Mouse (Mus musculus) CD4-positive, CD25-positive, alpha-beta regulatory T cell, adult 4 months (primary cell): ENCODE data around the gene Zbtb39. TPM values are rescaled to one million over a fixed set of nuclear protein-coding genes. Genes with fewer than 3 reads are reported as not detected.

Experiments used
- ATAC-seq: one replicate; pipeline ENCODE4 v1.8.0; 2017
- polyA plus RNA-seq, 2 experiments: library from polyadenylated mRNA; unstranded; fragments of 100-300 nt; shearing (Covaris generic); gene quantifications; one replicate each; pipeline ENCODE4 v1.2.1; 2017

Zbtb39 gene
- polyA plus RNA-seq = under 1 TPM; 0.57 to 0.81 TPM

DNA sequence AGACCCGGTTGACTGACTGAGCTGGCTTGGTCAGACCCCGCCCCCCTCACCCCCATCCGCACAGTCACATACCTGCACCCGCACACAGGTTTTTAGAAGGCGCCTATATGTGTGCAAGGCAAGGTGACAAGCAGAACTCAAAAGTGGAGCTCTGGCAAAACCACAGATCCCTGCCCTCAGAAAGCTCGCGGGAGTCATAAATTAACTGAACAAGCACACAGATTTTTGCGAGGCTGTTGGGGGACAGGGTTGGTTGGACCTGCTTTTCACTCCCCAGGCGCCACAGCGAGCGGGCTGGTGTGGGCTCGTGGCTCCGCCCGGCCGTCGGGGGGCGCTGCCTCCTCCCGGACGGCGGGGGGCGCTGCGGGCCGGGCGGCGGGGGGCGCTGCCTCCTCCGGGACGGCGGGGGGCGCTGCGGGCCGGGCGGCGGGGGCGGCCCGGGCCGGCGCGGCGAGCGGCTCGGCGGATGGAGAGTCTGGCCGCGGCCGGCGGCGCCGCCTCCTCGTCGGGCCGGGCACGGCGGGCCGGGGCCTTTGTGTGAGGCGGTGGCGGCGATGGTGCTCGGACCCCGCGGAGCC, at the start of gene Zbtb39:
Zbtb39 (plus strand) TSS at position 456 of the 578 bp plus-strand sequence.
- ATAC-seq = peak; percentile 79

DNA sequence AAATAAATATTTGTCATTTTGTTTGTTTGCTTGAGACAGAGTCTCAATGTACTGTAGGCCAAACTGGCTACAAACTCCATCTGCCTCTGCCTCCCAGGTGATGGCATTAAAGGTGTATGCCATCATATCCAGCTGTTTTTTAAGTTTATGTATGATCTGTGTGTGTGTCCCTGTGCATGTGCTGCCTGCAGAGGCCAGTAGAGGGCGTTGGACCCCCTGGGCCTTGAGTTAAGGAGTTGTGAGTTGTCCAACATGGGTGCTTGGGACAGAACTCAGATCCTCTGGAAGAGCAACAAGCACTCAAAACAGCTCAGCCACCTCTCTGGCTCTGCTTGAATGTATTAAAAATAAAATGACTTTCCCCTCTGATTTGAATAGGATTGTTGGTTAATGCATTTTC, 48.3 kb upstream of the Zbtb39 start:
- no peak for ATAC-seq

DNA sequence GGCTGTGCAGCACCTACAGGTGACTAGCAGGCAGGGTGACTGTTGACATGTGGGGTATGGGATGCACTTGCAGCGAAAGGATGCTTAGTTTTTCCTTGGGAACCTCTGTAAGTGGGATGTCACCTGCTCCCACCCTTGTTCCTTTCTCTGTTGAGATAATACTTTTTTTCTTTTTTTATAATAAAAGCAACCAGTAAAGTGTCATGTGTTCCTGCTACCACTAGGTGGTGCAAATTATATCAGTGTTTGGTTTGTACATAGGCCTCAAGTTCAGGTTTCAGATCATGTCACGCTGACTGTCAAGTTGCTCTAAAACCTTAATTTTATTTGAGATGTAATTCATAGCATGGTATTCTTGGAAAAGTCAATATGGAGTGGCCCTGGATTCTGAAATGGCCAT, 44.7 kb upstream of the Zbtb39 start:
- peak; percentile 29 for ATAC-seq

GRCm38 (mm10) chr10:127695775-127696174, 43.6 kb upstream of the Zbtb39 start:
- ATAC-seq = no peak

GRCm38 (mm10) chr10:127698966-127699365, 40.4 kb upstream of the Zbtb39 start:
- no peak for ATAC-seq

- no peak for ATAC-seq
These were observed 36.0 kb upstream of the Zbtb39 start for GRCm38 (mm10) chr10:127703299-127703698.

DNA sequence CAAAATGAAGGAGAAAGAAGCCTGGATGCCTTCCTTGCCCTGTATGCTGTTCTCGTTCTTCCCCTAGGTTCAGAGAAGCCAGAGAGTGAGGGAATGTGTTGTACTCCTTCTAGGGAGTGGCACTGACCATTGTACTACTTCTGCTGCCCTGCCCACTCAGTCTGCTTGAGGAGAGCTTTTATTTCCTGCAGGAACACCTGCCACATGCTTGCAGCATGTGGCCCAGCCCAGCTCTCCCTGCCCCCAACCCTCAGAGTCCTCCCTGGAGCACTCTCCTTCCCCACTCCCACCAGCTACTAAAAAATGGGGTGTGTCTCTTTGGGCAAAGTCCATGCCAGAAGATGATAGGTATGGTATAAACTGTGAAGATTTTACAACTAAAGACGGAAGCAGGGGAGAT, 35.0 kb upstream of the Zbtb39 start:
- no peak for ATAC-seq

GRCm38 (mm10) chr10:127704766-127705220, 34.5 kb upstream of the Zbtb39 start, which contains the start of gene Myo1a:
Gene Myo1a (plus strand): TSS chr10:127705170.
- ATAC-seq = no peak

DNA sequence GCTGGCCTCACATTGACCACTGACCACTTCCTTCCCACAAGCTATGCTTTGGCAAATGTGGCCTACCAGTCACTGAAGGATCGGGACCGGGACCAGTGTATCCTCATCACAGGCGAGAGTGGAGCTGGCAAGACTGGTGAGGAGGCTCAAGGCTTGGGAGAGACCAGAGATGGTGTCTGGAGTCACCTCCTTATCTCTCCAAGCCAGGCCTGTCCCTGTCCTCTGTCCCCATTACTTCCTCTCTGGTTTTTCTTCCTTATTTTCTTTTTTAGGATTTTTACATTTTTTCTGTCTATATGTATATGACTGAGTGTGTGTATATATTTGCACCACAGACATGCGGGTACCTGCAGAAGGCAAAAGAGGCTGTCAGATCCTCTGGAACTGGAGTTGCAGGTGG, 33.6 kb upstream of the Zbtb39 start:
- ATAC-seq = no peak

GRCm38 (mm10) chr10:127707721-127708120, 31.6 kb upstream of the Zbtb39 start:
- no peak for ATAC-seq

GRCm38 (mm10) chr10:127708850-127709370, 30.4 kb upstream of the Zbtb39 start:
- no peak for ATAC-seq

- no peak for ATAC-seq
These were observed 29.0 kb upstream of the Zbtb39 start for GRCm38 (mm10) chr10:127710331-127710730.

DNA sequence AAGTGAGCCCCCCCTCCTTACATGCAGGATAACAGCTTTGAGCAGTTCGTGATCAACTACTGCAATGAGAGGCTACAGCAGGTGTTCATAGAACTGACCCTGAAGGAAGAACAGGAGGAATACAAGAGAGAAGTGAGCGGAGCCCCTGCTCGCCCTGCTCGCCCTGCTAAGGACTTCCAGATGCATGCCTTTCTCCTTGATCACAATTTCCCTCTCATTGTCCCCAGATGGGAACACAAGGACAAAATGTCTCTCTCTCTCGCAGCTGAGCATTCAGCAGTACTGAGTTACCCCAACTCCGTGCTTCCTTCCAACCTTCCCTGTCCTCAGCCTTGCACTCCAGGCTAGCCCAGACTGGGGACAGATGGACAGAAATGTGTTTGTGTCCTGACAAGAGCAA, 26.6 kb upstream of the Zbtb39 start:
- ATAC-seq = no peak

GRCm38 (mm10) chr10:127721671-127722418, 17.5 kb upstream of the Zbtb39 start:
- no peak for ATAC-seq

- ATAC-seq = no peak
These were observed 15.2 kb upstream of the Zbtb39 start, which contains the start of gene Tac2 for GRCm38 (mm10) chr10:127724178-127724577. Gene Tac2 (plus strand): TSS chr10:127724478.

- no peak for ATAC-seq
These were observed 14.2 kb upstream of the Zbtb39 start for GRCm38 (mm10) chr10:127725136-127725535.

DNA sequence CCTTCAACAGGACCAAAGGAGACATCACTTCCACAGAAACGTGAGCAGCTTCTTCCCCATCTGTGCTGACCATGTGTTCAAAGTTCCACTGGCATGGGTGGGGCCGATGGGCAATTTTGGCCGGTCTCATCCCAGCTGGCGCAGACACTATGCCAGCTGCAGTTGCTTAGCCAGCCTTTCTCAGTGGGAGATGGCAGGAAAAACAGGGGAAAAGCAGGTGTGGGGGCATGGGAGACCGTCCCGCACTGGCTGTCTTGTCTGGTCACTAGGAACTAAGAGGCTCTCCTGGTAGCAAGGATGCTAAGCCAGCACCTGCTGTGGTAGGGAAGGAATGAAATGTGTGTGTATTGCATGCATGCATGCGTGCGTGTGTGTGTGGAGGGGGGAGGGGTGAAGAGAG, 10.9 kb upstream of the Zbtb39 start:
- ATAC-seq = no peak

- ATAC-seq = no peak
These were observed 8.9 kb upstream of the Zbtb39 start for GRCm38 (mm10) chr10:127730285-127730932.

DNA sequence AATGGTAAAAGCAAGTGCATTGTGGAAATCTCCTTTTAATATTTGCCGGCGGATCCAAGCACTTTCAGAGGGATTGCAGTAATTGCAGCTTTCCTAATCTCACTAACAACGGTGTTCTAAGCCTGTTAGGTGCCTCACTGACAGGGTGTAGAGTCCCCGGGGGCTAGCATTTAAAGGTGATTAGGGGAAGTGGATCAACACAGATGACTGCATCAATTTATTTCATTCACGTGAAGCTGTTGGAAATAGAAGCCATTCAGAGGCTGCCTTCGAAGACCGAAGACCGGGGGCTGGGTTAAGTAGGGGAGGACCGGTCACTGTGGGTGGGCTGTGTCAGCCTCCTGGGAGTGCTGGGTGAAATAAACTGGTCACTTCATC, 8.4 kb upstream of the Zbtb39 start:
- no peak for ATAC-seq

DNA sequence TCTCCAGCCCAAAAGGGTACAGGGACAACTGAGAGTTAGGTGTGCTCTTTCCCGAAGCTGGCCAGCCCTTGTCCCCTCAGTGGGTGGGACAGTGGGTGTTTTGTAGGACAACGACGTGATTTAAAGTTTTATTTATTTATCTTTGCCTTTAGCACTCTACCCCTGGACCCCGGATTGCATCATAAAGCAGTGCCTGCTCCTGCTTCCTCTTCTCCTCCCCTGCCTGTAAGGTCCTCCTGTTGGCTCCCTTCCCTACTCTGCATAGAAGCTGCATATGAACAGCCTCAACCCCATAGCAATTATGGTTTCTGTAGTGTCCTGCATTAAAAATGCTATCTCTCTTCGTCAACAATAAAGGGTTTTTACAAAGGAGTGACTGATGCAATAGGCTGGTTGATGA, 7.9 kb upstream of the Zbtb39 start:
- no peak for ATAC-seq

DNA sequence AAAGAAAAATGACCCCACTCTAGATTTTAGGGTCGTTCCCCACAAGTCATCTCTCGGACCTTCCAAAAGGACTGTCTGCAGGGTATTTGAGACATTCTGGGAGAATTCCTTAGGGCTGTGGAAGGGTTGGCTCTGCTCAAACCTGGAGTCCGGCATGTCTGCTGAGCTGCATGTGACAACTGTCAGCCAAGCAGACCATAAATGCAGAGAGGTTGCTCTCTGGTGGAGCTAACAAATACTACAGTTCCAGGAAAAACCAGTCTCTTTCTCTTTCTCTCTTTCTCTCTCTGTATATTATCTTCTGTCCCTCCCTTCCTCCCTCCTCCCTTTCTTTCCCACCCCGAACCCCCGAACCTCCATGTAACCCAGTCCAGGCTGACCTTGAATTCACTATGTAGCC, 4.9 kb upstream of the Zbtb39 start:
- ATAC-seq = no peak

- no peak for ATAC-seq
These were observed 3.1 kb upstream of the Zbtb39 start for GRCm38 (mm10) chr10:127736266-127736665.

DNA sequence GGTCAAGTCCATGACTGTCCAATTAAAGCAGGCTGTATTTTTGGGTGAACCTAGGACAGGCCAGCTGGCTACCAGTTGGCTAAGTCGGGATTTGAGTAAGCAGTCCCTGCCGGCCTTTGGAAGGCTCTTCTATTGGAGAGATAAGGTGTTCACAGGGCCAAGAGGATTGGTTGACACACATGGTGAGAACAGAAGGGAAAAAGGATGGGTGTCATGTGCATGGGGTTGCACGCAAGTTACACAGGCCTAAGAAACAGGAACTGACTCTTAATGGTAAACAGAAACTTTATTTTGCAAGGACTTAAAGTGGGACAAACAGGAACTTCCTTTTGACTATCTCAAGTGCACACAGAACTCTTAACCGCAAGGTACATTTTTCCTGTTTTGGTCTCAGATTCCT, 2.4 kb upstream of the Zbtb39 start:
- ATAC-seq = no peak

GRCm38 (mm10) chr10:127737552-127737951, 1.8 kb upstream of the Zbtb39 start:
- no peak for ATAC-seq
